Mouse (Mus musculus) heart, embryonic 16.5 days (tissue): ENCODE results near the gene Slc2a4. TPM values are rescaled to one million over a fixed set of nuclear protein-coding genes. Genes with fewer than 3 reads are reported as not detected.

ENCODE experiments used
- ATAC-seq: fragments of 200-750 bp; cut with Nextera tagmentation; replicated peaks from 2 replicates; pipeline ENCODE4 v1.8.0; 2017; ENCODE audit warnings: moderate number of reproducible peaks; ENCODE audit not compliant: insufficient read depth, low FRiP score; ENCODE audit errors: extremely low read depth
- H3K27ac ChIP-seq: fragments of 300-500 bp; sonication (generic); 2 replicates; pipeline ENCODE4 v1.5.1; 2014; ENCODE audit warnings: mild to moderate bottlenecking, low read length, control low read depth, moderate library complexity
- H3K27me3 ChIP-seq: fragments of 300-500 bp; sonication (generic); 2 replicates; pipeline ENCODE4 v1.6.1; 2014; ENCODE audit warnings: low read length, mixed read lengths; ENCODE audit not compliant: control insufficient read depth, insufficient read depth
- H3K36me3 ChIP-seq: fragments of 300-500 bp; sonication (generic); 2 replicates; pipeline ENCODE4 v1.6.1; 2014; ENCODE audit not compliant: control insufficient read depth, insufficient read depth
- H3K4me1 ChIP-seq: fragments of 300-500 bp; sonication (generic); 2 replicates; pipeline ENCODE4 v1.6.1; 2014; ENCODE audit warnings: low read length, mixed read lengths; ENCODE audit not compliant: control insufficient read depth, insufficient read depth
- H3K4me2 ChIP-seq: fragments of 300-500 bp; sonication (generic); 2 replicates; pipeline ENCODE4 v1.6.1; 2014; ENCODE audit warnings: low read depth, mild to moderate bottlenecking, control low read depth, low read length
- H3K4me3 ChIP-seq: fragments of 300-500 bp; sonication (generic); 2 replicates; pipeline ENCODE4 v1.5.1; 2014; ENCODE audit warnings: mild to moderate bottlenecking, control low read depth, low read length
- H3K9ac ChIP-seq: fragments of 300-500 bp; sonication (generic); 2 replicates; pipeline ENCODE4 v1.6.1; 2014; ENCODE audit warnings: low read length, control low read depth
- H3K9me3 ChIP-seq: fragments of 300-500 bp; sonication (generic); replicated peaks from 2 replicates; pipeline ENCODE4 v1.6.1; 2016; ENCODE audit warnings: low read length; ENCODE audit not compliant: control insufficient read depth
- WGBS: fragments of 180-500 bp; shearing (Covaris S2); extraction: QIAGEN DNeasy Blood & Tissue Kit; methylation state at CpG from one replicate; pipeline ENCODE4 v1.1.7; 2014; 5-methylcytosine and 5-hydroxymethylcytosine counted together
- polyA plus RNA-seq: library from polyadenylated mRNA; unstranded; fragments of >200 nt; fragmentation: Nextera tagmentation; extraction: Ambion mirVana; gene quantifications from 2 replicates; pipeline ENCODE4 v1.2.1, GENCODE M21; 2015

The Slc2a4 gene
- polyA plus RNA-seq, 1 experiment from 2014 or later, result 58.4 TPM

DNA sequence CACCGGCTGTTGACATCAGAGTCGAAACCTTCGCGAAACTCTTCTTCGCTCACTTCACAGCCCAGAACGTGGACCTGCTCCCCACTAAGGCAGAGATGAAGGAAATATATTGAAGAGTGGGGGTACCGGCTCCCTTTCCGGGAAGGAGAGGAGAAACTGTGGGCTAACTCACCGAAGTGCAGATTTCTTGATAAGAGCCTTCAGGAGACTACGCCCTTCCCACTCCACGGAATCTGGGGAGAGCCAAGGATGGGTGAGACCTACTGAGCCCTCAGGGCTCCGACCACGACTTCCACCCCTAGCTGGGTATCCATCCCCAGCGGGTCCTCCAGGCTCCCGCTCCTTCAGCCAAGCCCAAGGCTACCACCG, 31.8 kb upstream of the Slc2a4 start:
- peaks cover 21% of the 10 kb centered on the region for H3K36me3 ChIP-seq
- H3K9me3 ChIP-seq, result no peaks in the 10 kb centered on the region
- peak overlapping the region; percentile 98 for H3K4me3 ChIP-seq
- H3K27me3 ChIP-seq, result no peaks in the 10 kb centered on the region
- H3K27ac ChIP-seq, result peak overlapping the region; percentile 100
- H3K9ac ChIP-seq, result peak overlapping the region; percentile 75
- peaks cover 28% of the 10 kb centered on the region for H3K4me1 ChIP-seq
- WGBS, result 1% methylated on average over 16 of the region's 16 CpGs
- no peak for ATAC-seq
- peak overlapping the region; percentile 89 for H3K4me2 ChIP-seq

DNA sequence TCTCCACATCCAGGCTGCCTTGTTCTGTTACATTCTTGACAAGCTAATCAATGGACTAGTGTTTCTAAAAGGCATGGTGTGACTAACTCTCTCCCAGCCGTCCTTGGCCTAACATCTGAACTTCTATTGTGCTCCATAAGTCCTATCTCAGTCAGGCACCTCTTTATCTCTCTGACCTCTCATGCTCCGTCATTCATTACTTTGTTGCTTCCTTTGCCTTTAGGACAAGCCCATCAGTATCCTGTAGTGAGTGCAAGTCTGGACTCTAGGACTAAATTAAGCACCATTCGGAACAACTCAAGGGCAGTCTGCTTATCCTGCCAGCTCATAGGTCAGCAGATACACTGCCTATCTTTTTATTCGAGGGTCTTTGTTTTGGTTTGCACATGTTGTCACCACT, 28.3 kb upstream of the Slc2a4 start:
- Histone ChIP-seq H3K36me3 (peaks cover 26% of the 10 kb centered on the region), H3K27me3 (no peaks in the 10 kb centered on the region), H3K4me3 (no peak overlapping the region), H3K4me1 (peaks cover 7% of the 10 kb centered on the region), H3K9ac (no peak overlapping the region), H3K27ac (no peak overlapping the region), H3K9me3 (no peaks in the 10 kb centered on the region), H3K4me2 (no peak overlapping the region)
- no peak for ATAC-seq
- 56% methylated on average over 4 of the region's 4 CpGs for WGBS

DNA sequence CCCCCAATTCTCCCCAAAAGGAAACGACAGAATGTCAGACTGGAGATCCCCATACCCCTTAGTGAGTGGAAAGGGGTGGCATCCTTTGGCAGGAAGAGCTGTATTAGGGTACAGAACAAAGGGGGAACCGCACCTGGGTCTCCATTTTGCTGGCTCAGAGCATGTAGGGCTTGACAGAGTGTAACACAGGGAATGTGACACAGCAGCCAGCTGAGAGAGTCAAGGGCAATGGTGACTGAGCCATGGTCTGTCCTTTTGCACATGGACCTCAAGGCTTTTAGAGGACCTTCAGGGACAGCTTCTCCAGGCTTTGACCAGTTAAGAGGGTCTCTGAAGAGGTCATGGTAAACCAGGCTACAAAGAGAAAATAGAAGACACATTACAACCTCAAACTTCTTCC, 26.9 kb upstream of the Slc2a4 start:
- Histone ChIP-seq H3K27me3 (no peaks in the 10 kb centered on the region), H3K9ac (no peak overlapping the region), H3K9me3 (no peaks in the 10 kb centered on the region), H3K4me3 (no peak overlapping the region), H3K4me2 (no peak overlapping the region), H3K4me1 (peaks cover 7% of the 10 kb centered on the region), H3K36me3 (peaks cover 33% of the 10 kb centered on the region), H3K27ac (no peak overlapping the region)
- 90% methylated on average over 2 of the region's 2 CpGs for WGBS
- no peak for ATAC-seq

GRCm38 (mm10) chr11:69970775-69971174, 22.8 kb upstream of the Slc2a4 start:
- Histone ChIP-seq H3K36me3 (peaks cover 38% of the 10 kb centered on the region), H3K4me3 (no peak overlapping the region), H3K9me3 (no peaks in the 10 kb centered on the region), H3K27ac (no peak overlapping the region), H3K4me2 (no peak overlapping the region), H3K9ac (no peak overlapping the region), H3K27me3 (peaks cover 17% of the 10 kb centered on the region), H3K4me1 (peaks cover 12% of the 10 kb centered on the region)
- ATAC-seq, result no peak
- 84% methylated on average over 3 of the region's 3 CpGs for WGBS

DNA sequence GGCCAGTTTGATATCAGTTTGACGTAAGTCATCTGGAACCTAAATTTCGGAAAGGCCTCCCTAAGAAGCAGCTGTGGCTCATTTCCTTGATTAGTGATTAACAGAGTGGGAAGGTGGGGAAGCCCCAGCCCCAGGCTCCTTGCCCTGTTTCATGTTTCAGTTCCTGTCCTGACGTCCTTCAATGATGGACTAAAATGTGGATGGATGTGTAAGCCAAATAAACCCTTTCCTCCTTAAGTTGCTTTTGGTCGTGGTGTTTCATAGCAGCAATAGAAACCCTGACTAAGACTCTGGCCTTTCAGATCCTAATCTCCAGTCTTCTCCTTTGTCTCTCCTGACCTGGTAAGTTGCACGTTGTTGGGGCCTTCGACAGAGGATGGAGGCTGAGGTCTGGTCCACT, 22.2 kb upstream of the Slc2a4 start:
- Histone ChIP-seq H3K4me3 (no peak overlapping the region), H3K36me3 (peaks cover 38% of the 10 kb centered on the region), H3K9ac (no peak overlapping the region), H3K27ac (no peak overlapping the region), H3K9me3 (no peaks in the 10 kb centered on the region), H3K4me1 (peaks cover 18% of the 10 kb centered on the region), H3K27me3 (peaks cover 21% of the 10 kb centered on the region), H3K4me2 (no peak overlapping the region)
- ATAC-seq, result no peak
- 84% methylated on average over 6 of the region's 6 CpGs for WGBS

- Histone ChIP-seq H3K4me3 (no peak overlapping the region), H3K4me2 (no peak overlapping the region), H3K27ac (no peak overlapping the region), H3K9ac (no peak overlapping the region), H3K36me3 (peaks cover 28% of the 10 kb centered on the region), H3K9me3 (no peaks in the 10 kb centered on the region), H3K4me1 (peaks cover 18% of the 10 kb centered on the region), H3K27me3 (peaks cover 34% of the 10 kb centered on the region)
- 75% methylated on average over 4 of the region's 4 CpGs for WGBS
- no peak for ATAC-seq
These were observed 20.8 kb upstream of the Slc2a4 start for GRCm38 (mm10) chr11:69968793-69969192.

DNA sequence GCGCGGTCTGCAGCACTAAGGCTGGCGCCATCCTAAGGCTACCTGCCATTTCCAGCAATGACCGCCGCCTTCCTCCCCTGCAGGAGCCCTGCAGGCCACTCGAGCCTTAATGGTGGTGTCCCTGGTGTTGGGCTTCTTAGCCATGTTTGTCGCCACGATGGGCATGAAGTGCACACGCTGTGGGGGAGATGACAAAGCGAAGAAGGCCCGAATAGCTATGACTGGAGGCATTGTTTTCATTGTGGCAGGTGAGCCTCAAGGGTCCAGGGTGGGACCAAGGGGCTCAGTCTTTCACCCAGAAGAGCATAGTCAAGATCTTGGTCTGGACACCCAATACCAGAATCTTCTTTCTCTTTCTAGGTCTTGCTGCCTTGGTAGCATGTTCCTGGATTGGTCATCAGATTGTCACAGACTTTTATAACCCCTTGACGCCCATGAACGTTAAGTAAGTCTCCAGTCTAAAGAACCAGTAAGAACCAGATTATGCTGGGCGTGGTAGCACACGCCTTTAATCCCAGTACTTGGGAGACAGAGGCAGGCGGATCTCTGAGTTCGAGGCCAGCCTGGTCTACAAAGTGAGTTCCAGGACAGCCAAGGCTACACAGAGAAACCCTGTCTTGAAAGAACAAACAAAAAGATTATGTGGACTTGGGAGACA, 19.0 kb upstream of the Slc2a4 start:
- WGBS, result 38% methylated on average over 17 of the region's 17 CpGs
- no peak overlapping the region for H3K27ac ChIP-seq

GRCm38 (mm10) chr11:69966006-69966859, 18.2 kb upstream of the Slc2a4 start:
- Histone ChIP-seq H3K36me3 (peaks cover 22% of the 10 kb centered on the region), H3K27ac (no peak overlapping the region; the same call in 1 of the 2 replicates), H3K4me2 (peak overlapping the region; percentile 90), H3K4me3 (peak overlapping the region; percentile 54), H3K27me3 (peaks cover 49% of the 10 kb centered on the region), H3K9me3 (no peaks in the 10 kb centered on the region), H3K4me1 (peaks cover 18% of the 10 kb centered on the region), H3K9ac (peak overlapping the region; percentile 72)
- WGBS, result 2% methylated on average over 56 of the region's 59 CpGs
- ATAC-seq, result peak; percentile 51; the same call in 1 of the 2 replicates

More for the DNA sequence above, 19.0 kb upstream of the Slc2a4 start:
- H3K27me3 ChIP-seq, result peaks cover 47% of the 10 kb centered on the region
- no peak for ATAC-seq
- peak overlapping the region; percentile 90 for H3K4me2 ChIP-seq
- H3K4me1 ChIP-seq, result peaks cover 18% of the 10 kb centered on the region
- H3K36me3 ChIP-seq, result peaks cover 22% of the 10 kb centered on the region
- peak overlapping the region; percentile 72 for H3K9ac ChIP-seq
- no peaks in the 10 kb centered on the region for H3K9me3 ChIP-seq
- peak overlapping the region; percentile 54 for H3K4me3 ChIP-seq
